Mouse (Mus musculus): ENCODE data around the gene 1700020L24Rik. TPM values are rescaled to one million over a fixed set of nuclear protein-coding genes. Genes with fewer than 3 reads are reported as not detected.

The 1700020L24Rik gene
- polyA plus RNA-seq, 1 experiment: 0.75 TPM

DNA sequence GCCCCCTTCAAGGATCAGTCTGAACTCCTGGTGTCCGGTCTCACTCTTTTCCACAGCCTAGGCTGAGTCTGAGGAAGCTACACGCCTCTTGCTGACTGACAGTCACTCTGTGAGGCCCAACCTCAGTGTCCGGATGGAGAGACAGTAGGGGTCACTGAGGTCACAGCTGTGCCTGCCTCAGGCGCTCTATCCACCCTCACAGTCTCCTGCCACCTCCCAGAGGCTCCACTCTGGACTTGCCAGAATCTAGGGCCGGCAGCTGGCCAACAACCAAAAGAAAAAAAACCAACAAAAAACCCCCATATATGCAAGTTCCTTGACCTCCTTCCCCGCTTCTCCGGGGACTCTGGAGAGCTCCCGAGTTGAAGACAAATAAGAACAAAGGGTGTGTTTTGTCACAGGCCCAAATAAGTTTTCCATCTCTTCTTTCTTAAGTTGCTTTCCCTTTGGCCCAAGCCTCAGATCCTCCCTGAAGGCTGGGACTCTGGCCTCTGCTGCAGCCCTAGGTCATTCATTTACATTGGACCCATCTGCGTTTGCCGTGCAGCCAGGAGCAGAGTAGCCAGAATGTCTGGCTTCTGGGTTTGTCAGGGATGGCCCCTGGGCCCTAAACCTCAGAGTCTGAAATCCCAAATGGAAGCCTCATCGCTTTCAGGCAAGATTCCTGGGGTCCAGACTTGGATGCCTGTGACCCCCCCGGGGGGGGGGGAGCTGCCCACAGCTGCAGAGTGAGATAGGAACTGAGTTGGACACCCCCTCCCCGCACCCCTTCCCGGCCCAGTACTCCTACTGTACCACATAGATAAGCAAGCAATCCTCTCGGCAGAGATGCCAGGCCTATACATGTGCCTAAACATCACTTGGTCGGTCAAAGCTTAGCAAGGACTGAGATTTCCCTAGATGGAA lies 10.8 kb downstream of the 1700020L24Rik start:
- Histone ChIP-seq H3K4me1 (ENCODE audit: control insufficient read depth, insufficient read depth, low read length) (no peaks in the 10 kb centered on the region), H3K27ac (ENCODE audit: insufficient read depth, low read length) (no peak overlapping the region), H3K4me3 (ENCODE audit: insufficient read depth, low read length) (no peak overlapping the region)
- no peak for TF ChIP-seq CTCF (IDR thresholded peaks at IDR 0.05; ENCODE audit: extremely low read depth, insufficient read depth, low read length)
- TF ChIP-seq POLR2A (IDR thresholded peaks at IDR 0.05; ENCODE audit: extremely low read depth, insufficient read depth, low read length): no peak

DNA sequence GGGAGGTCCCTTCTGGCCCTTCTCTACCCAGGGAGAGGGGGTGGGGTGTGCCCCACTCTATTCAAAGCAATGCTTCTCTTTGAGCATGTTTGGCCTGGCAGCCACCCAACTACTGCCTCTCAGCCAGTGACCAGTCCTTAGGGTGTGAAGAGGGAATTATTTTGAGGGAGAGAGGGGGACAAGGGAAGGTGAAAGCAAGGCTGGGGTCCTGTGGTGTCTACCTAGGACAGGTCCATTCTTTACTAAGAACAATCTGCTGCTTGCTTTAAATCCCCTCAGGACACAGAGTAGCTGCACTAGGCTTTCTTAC lies 11.4 kb downstream of the 1700020L24Rik start:
- TF ChIP-seq POLR2A (IDR thresholded peaks at IDR 0.05; ENCODE audit: extremely low read depth, insufficient read depth, low read length) (no peak), CTCF (IDR thresholded peaks at IDR 0.05; ENCODE audit: extremely low read depth, insufficient read depth, low read length) (no peak)
- Histone ChIP-seq H3K4me3 (ENCODE audit: insufficient read depth, low read length) (no peak overlapping the region), H3K27ac (ENCODE audit: insufficient read depth, low read length) (no peak overlapping the region), H3K4me1 (ENCODE audit: control insufficient read depth, insufficient read depth, low read length) (no peaks in the 10 kb centered on the region)

DNA sequence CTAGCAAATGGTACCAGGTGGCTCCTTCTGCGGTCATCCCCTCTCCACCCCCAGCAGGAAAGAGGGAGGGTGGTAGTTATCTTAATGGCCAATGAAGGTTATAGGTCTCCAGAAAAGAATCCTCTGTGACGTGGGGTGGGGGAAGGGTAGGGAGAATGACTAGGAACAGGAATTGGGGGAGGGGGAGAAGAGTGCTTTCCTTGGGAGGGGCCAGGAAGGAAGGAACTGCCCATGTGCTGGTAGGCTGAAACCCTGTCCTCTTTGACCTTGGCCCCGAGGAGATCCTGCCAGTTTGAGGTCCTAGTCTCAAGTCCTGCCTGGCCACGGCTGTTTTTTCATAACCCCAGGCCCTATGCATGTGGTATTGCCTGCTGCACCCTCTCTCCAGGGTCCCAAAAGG lies 11.8 kb downstream of the 1700020L24Rik start:
- Histone ChIP-seq H3K4me3 (ENCODE audit: insufficient read depth, low read length) (no peak overlapping the region), H3K4me1 (ENCODE audit: control insufficient read depth, insufficient read depth, low read length) (no peaks in the 10 kb centered on the region), H3K27ac (ENCODE audit: insufficient read depth, low read length) (no peak overlapping the region)
- TF ChIP-seq CTCF (IDR thresholded peaks at IDR 0.05; ENCODE audit: extremely low read depth, insufficient read depth, low read length) (no peak), POLR2A (IDR thresholded peaks at IDR 0.05; ENCODE audit: extremely low read depth, insufficient read depth, low read length) (no peak)

DNA sequence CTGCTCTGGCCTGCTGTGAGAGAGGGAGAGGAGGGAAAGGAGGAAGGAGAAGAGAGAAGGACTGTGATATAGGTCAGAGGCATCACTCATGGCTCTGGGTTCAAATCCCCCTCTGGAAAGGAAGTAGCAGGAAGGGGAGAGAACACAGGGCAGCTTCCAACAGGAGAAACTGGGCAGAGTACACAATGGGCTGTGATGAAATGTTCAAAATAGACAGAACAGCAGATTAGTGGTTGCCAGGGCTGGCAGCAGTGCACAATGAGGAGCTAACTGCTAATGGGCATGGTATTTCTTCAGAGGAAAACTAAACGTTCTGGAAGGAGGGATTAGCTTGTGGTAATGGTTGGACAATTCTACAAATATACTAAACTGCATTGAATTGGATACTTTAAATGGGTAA lies 13.1 kb downstream of the 1700020L24Rik start:
- Histone ChIP-seq H3K4me1 (ENCODE audit: control insufficient read depth, insufficient read depth, low read length) (no peaks in the 10 kb centered on the region), H3K4me3 (ENCODE audit: insufficient read depth, low read length) (no peak overlapping the region), H3K27ac (ENCODE audit: insufficient read depth, low read length) (no peak overlapping the region)
- TF ChIP-seq CTCF (IDR thresholded peaks at IDR 0.05; ENCODE audit: extremely low read depth, insufficient read depth, low read length): no peak
- TF ChIP-seq POLR2A (IDR thresholded peaks at IDR 0.05; ENCODE audit: extremely low read depth, insufficient read depth, low read length): no peak

DNA sequence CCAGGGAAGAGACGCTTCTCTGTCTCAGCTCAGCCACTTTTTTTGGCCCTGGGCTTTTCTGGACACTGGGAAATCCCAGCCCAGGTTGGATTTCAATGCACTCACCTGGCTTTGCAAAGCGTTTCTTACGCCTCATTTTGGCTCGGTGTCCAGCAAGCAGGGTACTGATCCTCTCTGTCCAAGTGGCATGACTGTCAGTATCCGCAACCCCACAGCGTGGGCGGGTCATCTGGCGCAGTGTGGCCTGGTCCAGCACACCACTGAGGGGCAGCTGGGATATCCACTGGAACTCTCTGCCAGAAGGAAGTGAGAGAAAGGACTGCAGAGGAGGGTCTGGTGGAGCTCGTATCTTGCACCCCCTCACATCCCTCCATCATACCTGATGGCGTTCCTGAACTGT lies 13.8 kb downstream of the 1700020L24Rik start:
- H3K4me3 ChIP-seq (ENCODE audit: insufficient read depth, low read length): no peak overlapping the region
- H3K27ac ChIP-seq (ENCODE audit: insufficient read depth, low read length): no peak overlapping the region
- TF ChIP-seq POLR2A (IDR thresholded peaks at IDR 0.05; ENCODE audit: extremely low read depth, insufficient read depth, low read length) (no peak), CTCF (IDR thresholded peaks at IDR 0.05; ENCODE audit: extremely low read depth, insufficient read depth, low read length) (no peak)
- no peaks in the 10 kb centered on the region for H3K4me1 ChIP-seq (ENCODE audit: control insufficient read depth, insufficient read depth, low read length)

DNA sequence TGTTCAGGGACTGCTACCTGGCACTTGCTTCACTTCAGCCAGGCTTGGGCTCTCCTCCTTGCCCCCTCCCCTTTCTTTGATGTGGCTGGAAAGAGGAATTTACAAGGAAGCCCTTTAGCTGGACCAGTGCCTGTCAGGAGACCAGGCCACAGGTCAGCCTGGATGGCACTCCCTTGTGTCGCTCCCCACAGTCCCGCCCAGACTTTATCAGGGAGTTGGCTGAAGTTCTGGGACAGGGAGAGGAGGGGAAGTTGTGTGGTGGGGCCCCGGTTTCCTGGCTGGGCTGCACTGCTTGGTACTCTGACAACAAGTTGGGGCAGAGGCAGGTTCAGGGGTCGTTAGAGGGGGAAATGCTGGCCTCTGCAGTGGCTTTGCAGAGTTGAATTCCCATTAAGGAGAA lies 17.1 kb downstream of the 1700020L24Rik start:
- no peaks in the 10 kb centered on the region for H3K4me1 ChIP-seq (ENCODE audit: control insufficient read depth, insufficient read depth, low read length)
- TF ChIP-seq CTCF (IDR thresholded peaks at IDR 0.05; ENCODE audit: extremely low read depth, insufficient read depth, low read length) (no peak), POLR2A (IDR thresholded peaks at IDR 0.05; ENCODE audit: extremely low read depth, insufficient read depth, low read length) (no peak)
- H3K4me3 ChIP-seq (ENCODE audit: insufficient read depth, low read length): no peak overlapping the region
- H3K27ac ChIP-seq (ENCODE audit: insufficient read depth, low read length): no peak overlapping the region

DNA sequence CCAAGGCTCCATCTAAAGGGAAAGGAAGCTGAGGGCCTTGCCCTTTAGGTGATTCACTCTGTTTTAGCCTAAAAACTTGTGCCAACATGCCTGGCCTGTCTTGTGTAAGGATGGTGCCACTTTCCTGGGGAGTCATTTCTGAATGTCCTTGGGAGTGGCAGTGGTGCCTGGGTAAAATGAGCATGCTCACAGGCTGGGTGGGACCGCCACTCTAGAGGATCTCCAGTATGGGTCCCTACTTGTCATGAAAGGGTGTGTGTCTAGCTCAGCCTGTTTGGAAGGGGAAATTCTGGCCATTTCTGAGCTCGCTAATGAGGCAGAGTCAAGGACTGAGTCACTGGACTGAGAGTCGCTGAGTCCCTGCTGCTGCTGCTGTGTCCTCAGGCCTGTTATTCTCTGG lies 18.1 kb downstream of the 1700020L24Rik start:
- H3K4me1 ChIP-seq (ENCODE audit: control insufficient read depth, insufficient read depth, low read length): no peaks in the 10 kb centered on the region
- H3K27ac ChIP-seq (ENCODE audit: insufficient read depth, low read length): no peak overlapping the region
- no peak overlapping the region for H3K4me3 ChIP-seq (ENCODE audit: insufficient read depth, low read length)
- TF ChIP-seq CTCF (IDR thresholded peaks at IDR 0.05; ENCODE audit: extremely low read depth, insufficient read depth, low read length) (no peak), POLR2A (IDR thresholded peaks at IDR 0.05; ENCODE audit: extremely low read depth, insufficient read depth, low read length) (no peak)

DNA sequence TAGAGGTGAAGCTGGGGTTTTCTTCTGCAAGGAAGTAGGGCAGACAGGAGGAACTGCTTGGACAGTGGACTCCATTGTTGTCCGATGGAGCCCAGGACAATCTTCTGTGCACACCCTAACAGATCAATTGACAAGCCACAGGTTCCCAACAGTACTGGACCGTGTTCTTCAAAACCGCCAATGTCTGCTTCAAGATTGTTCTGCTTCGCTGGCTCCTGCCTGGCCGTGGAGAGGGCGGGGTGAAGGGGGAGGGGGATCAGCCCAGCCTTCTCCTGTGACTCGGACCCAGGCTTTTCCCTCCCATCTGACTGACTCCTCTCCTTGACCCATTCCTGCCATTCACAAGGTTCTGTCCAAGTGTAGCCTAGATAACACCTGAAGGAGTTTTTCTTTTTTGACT lies 19.8 kb downstream of the 1700020L24Rik start:
- H3K27ac ChIP-seq (ENCODE audit: insufficient read depth, low read length): no peak overlapping the region
- no peaks in the 10 kb centered on the region for H3K4me1 ChIP-seq (ENCODE audit: control insufficient read depth, insufficient read depth, low read length)
- no peak overlapping the region for H3K4me3 ChIP-seq (ENCODE audit: insufficient read depth, low read length)
- TF ChIP-seq CTCF (IDR thresholded peaks at IDR 0.05; ENCODE audit: extremely low read depth, insufficient read depth, low read length) (no peak), POLR2A (IDR thresholded peaks at IDR 0.05; ENCODE audit: extremely low read depth, insufficient read depth, low read length) (no peak)

DNA sequence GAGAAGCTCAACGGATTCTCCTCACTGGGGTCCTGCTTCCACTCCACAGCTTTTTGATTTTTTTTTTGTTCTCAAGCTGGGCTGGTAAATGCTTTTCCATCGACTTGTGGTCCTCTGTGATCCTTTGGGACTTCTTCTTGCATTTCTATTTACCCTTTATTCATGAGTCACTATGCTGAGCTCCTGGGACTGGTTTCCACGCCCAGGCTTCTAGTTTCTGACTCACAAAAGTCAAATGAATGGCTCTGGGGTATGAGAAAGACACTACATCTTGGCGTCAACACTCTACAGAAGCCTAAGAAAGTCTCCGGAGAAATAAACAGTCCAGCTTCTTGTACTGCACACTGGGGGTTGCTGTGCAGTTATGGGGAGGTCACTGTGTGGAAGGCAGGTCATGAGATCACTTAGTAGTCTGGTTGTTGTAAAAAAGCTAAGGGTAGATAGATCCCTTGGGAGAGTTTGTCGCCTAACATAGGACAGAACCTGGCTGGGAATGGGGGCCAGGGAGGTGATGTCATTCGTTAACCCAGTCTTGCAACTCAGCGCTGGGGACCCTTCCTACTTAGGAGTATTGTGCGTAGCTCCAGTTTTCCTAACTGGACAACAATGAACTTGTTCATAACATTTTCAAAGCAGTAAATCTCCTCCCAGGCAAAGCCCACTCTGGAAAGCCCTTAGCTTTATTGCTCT lies 20.6 kb downstream of the 1700020L24Rik start:
- no peak overlapping the region for H3K4me3 ChIP-seq (ENCODE audit: insufficient read depth, low read length)
- TF ChIP-seq CTCF (IDR thresholded peaks at IDR 0.05; ENCODE audit: extremely low read depth, insufficient read depth, low read length) (no peak), POLR2A (IDR thresholded peaks at IDR 0.05; ENCODE audit: extremely low read depth, insufficient read depth, low read length) (no peak)
- H3K4me1 ChIP-seq (ENCODE audit: control insufficient read depth, insufficient read depth, low read length): no peaks in the 10 kb centered on the region
- no peak overlapping the region for H3K27ac ChIP-seq (ENCODE audit: insufficient read depth, low read length)
